Mouse (Mus musculus) liver, adult 10 weeks (tissue): ENCODE measurements around the gene Clec12b. TPM values are rescaled to one million over a fixed set of nuclear protein-coding genes. Genes with fewer than 3 reads are reported as not detected.

Experiments
- polyA plus RNA-seq: library from polyadenylated mRNA; stranded (reverse); fragments of 350-450 nt; fragmentation: Illumina TruSeq; extraction: RNeasy Lipid Tissue Mini Kit (QIAGEN cat#74804); gene quantifications from one replicate; pipeline ENCODE4 v1.2.3, GENCODE M21; 2014; ENCODE audit warnings: low read depth, low replicate concordance

The Clec12b gene
- polyA plus RNA-seq, result not detected

DNA sequence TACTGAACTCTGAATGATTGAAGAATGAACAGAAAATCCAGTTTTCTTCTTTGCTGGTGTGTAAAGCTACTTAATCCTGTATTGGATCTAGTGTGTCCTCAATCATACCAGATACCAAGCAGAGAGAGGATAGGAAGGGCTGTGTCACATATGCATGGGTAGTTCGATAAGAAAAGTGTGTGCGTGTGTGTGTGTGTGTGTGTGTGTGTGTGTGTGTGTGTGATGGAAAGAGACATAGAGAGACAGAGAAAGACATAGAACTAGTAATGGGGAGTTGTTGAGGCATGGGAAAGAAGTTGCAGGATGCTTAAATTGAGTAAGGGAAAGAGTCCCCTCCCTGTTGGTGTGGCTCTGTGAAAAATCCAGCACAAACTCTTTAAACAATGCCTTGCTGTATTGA is at the start of gene Clec12b:
TSS of gene Clec12b (minus strand) at position 101 of the 400 bp plus-strand sequence.

DNA sequence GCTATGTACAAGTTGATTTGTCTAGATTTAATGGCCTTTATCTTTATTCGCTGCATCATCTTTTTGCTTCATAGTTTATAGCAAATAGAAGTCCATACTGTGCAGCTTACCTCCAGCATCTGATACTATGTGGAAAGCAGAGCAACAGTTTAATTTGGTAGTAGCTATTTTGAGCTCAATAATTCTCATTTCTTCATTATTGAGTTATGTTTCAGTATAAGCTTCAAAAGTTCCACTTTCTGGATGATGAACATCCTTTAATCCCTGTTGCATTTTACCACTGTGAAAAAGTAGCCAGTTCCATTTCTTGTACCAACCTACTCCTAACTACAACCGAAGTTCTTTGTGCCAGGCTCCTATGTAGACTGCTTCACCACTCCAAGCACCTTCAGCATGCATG is 22.9 kb upstream of the Clec12b start, which contains the start of gene Clec9a:
TSS of gene Clec9a (plus strand) at position 301 of the 400 bp plus-strand sequence.

DNA sequence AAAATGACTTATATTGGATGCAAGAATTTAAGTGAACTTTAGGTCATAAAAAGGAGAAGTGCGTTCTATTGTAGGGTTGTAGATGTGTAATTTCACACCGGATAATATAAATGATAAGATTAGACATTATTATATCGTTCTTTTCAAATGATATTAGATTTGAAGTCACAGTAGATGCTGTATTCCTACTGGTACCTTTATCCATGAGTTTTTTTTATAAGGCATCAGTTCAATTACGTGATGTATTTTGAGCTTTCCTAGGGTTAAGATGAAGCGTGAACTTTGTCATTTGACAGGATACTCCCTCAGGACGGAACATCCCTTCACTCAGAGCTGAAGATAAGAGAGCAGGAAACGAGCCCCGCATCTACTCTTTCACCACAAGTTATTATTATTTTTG is 11.3 kb upstream of the Clec12b start, which contains the start of gene Clec1b:
TSS of gene Clec1b (plus strand) at position 301 of the 400 bp plus-strand sequence.

DNA sequence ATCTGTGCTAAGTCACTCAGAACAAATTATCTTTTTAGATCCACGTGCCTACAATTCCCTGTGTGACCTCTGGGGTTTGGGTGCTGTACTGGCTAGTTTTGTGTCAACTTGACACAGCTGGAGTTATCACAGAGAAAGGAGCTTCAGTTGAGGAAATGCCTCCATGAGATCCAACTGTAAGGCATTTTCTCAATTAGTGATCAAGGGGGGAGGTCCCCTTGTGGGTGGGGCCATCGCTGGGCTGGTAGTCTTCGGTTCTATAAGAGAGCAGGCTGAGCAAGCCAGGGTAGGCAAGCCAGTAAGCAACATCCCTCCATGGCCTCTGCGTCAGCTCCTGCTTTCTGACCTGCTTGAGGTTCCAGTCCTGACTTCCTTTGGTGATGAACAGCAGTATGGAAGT is 43.3 kb downstream of the Clec12b start, which contains the start of gene Clec12a:
TSS of gene Clec12a (plus strand) at position 301 of the 400 bp plus-strand sequence.

DNA sequence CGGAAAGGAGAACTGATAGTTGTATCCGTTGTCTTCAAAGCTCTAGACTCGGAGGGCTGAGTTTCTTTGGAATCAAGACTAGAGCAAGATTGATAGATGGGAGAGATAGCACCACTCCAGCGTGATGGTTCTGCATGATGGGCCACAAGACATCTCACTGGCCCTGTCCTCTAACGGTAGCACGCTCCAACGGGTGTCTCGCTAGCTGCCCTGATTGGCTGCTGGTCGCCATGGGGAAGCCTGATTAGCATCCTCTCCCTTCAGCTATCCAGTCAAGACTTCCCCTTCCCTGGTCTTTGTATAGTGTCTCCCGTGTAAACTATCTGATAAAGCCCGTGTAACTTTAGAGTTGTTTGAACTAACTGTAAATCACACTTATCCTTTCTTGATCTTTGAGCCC is 54.1 kb downstream of the Clec12b start, which contains the start of gene 4922502D21Rik:
TSS of gene 4922502D21Rik (minus strand) at position 187 of the 400 bp plus-strand sequence.

Other genes starting within 250 kb of the Clec12b start
- 668 TPM for gene Clec2d, start 205.3 kb downstream of the Clec12b start, polyA plus RNA-seq
- gene Cd69, start 110.4 kb downstream of the Clec12b start, polyA plus RNA-seq, result 0.85 TPM
- gene 4922502D21Rik, start 54.1 kb downstream of the Clec12b start, polyA plus RNA-seq, result not detected
- 9.6 TPM for gene Clec12a, start 43.2 kb downstream of the Clec12b start, polyA plus RNA-seq
- gene Clec1b, start 11.4 kb upstream of the Clec12b start, polyA plus RNA-seq, result 22.1 TPM
- 2.5 TPM for gene Clec9a, start 23.0 kb upstream of the Clec12b start, polyA plus RNA-seq
- gene Clec1a, start 66.1 kb upstream of the Clec12b start, polyA plus RNA-seq, result 2.4 TPM
- gene Olr1, start 121.3 kb upstream of the Clec12b start, polyA plus RNA-seq, result 0.11 TPM
- gene Tmem52b, start 126.7 kb upstream of the Clec12b start, polyA plus RNA-seq, result not detected
- 145 TPM for gene Gabarapl1, start 147.3 kb upstream of the Clec12b start, polyA plus RNA-seq
- gene Klre1, start 192.0 kb upstream of the Clec12b start, polyA plus RNA-seq, result 0.77 TPM
- 4.5 TPM for gene Klrd1, start 205.9 kb upstream of the Clec12b start, polyA plus RNA-seq
- gene Klrk1, start 238.0 kb upstream of the Clec12b start, polyA plus RNA-seq, result 5.4 TPM